Mouse (Mus musculus): ENCODE measurements around the gene Prim2. TPM values are rescaled to one million over a fixed set of nuclear protein-coding genes. Genes with fewer than 3 reads are reported as not detected.

Prim2 gene
- polyA plus RNA-seq, 1 experiment from 2014 or later = 46.8 TPM

DNA sequence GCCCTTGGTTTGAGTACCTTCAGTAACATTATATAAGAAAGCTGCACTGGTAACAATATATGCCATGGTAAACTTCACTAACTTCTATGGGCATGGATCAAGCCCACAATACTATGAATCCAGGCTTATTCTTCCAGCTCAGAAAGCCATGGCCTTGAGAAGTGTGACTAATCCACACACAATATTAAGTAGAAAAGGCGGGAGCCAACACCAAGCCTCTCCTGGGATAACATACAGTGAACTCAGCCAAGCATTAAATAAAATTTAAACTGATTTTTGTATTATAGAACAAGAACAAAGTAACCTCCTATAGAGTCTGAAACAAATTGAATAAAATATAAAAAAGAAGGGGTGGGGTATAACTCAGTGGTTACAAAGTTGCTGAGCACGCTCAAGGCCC is 74.6 kb downstream of the Prim2 start:
- H3K4me3 ChIP-seq (ENCODE audit: low read depth, low read length) = no peak overlapping the region
- no peak overlapping the region for H3K27ac ChIP-seq (ENCODE audit: low read depth)
- WGBS = 88% methylated on average over 2 of the region's 2 CpGs
- no peaks in the 10 kb centered on the region for H3K9me3 ChIP-seq (ENCODE audit: low read depth, low read length)
- TF ChIP-seq CTCF (IDR thresholded peaks at IDR 0.05; ENCODE audit: low read depth) = no peak
- H3K36me3 ChIP-seq (ENCODE audit: insufficient read depth) = no peaks in the 10 kb centered on the region
- ATAC-seq (ENCODE audit: insufficient read depth) (no peak), DNase-seq (no peak)
- H3K27me3 ChIP-seq (ENCODE audit: insufficient read depth, low read length) = no peaks in the 10 kb centered on the region
- no peak overlapping the region for H3K9ac ChIP-seq
- no peaks in the 10 kb centered on the region for H3K4me1 ChIP-seq (ENCODE audit: insufficient read depth)
- no peak overlapping the region for H3K4me2 ChIP-seq

DNA sequence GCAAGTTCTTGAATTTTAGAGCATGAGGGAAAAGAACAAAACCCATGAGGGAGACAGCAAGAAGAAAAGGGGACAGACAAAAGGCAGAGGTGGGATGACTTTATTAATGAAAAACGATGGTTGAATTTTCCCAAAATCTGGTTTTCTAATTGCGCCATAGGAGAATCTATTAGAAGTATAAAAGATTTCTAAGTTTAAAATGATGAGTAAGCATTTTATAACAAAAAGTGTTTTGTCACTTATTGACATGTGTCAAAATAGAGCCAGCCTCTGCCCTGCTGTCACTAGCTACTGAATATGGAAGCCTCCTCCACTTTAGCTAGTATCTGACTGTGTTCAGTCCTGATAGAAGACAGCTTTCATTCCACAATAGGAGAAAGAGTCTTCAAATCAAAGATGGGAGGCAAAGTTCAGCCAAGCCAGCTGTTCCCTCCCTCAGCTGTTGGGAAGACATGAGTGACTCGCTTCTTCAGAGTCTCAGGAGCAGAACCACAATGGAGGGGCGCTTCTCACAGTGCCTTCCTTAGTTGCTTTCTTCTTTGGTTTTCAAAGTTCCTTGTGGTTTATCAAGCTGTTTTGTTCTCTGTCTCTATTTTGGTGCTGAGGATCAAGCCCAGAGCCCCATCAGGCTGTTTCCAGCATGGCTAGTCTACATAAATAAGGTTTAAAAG is 75.7 kb downstream of the Prim2 start:
- H3K4me1 ChIP-seq (ENCODE audit: insufficient read depth) = no peaks in the 10 kb centered on the region
- no peak overlapping the region for H3K9ac ChIP-seq
- DNase-seq (no peak), ATAC-seq (ENCODE audit: insufficient read depth) (no peak)
- H3K27ac ChIP-seq (ENCODE audit: low read depth) = no peak overlapping the region
- no peaks in the 10 kb centered on the region for H3K36me3 ChIP-seq (ENCODE audit: insufficient read depth)
- TF ChIP-seq CTCF (IDR thresholded peaks at IDR 0.05; ENCODE audit: low read depth) = no peak
- no peak overlapping the region for H3K4me2 ChIP-seq
- H3K27me3 ChIP-seq (ENCODE audit: insufficient read depth, low read length) = no peaks in the 10 kb centered on the region
- H3K4me3 ChIP-seq (ENCODE audit: low read depth, low read length) = no peak overlapping the region
- H3K9me3 ChIP-seq (ENCODE audit: low read depth, low read length) = no peaks in the 10 kb centered on the region
- WGBS = 92% methylated on average over 4 of the region's 4 CpGs

DNA sequence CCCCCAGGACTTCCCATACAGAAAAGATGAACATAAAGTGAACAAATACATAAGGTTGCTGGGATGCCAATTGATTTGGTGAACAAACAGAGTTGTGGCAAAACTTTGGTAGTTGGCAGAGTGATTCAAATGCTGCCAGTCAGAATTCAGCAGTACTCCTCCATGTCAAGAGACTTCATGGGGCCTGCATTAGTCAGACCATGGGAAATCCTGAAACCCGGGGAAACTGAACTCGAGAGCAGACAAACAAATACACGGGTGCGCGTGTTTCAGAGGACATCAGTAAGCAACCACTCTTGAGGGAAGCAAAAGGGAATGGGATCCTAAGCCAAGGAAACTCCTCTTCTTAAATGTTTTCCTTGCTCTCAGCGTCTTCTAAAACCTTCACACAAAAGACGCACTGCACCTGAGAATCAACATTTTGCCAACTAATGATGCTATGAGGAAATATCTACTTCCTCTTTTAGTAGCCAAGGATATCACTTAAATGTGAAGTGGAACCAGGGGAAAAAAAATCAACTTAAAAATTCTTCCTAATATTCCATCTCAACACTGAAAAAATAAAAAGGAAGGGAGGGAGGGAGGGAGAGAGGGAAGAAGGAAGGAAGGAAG is 77.5 kb downstream of the Prim2 start:
- no peak for TF ChIP-seq CTCF (IDR thresholded peaks at IDR 0.05; ENCODE audit: low read depth)
- WGBS = 92% methylated on average over 7 of the region's 7 CpGs
- H3K27ac ChIP-seq (ENCODE audit: low read depth) = no peak overlapping the region
- H3K27me3 ChIP-seq (ENCODE audit: insufficient read depth, low read length) = no peaks in the 10 kb centered on the region
- H3K36me3 ChIP-seq (ENCODE audit: insufficient read depth) = no peaks in the 10 kb centered on the region
- no peaks in the 10 kb centered on the region for H3K9me3 ChIP-seq (ENCODE audit: low read depth, low read length)
- no peak overlapping the region for H3K4me2 ChIP-seq
- DNase-seq (no peak), ATAC-seq (ENCODE audit: insufficient read depth) (no peak)
- H3K4me3 ChIP-seq (ENCODE audit: low read depth, low read length) = no peak overlapping the region
- H3K9ac ChIP-seq = no peak overlapping the region
- H3K4me1 ChIP-seq (ENCODE audit: insufficient read depth) = no peaks in the 10 kb centered on the region

DNA sequence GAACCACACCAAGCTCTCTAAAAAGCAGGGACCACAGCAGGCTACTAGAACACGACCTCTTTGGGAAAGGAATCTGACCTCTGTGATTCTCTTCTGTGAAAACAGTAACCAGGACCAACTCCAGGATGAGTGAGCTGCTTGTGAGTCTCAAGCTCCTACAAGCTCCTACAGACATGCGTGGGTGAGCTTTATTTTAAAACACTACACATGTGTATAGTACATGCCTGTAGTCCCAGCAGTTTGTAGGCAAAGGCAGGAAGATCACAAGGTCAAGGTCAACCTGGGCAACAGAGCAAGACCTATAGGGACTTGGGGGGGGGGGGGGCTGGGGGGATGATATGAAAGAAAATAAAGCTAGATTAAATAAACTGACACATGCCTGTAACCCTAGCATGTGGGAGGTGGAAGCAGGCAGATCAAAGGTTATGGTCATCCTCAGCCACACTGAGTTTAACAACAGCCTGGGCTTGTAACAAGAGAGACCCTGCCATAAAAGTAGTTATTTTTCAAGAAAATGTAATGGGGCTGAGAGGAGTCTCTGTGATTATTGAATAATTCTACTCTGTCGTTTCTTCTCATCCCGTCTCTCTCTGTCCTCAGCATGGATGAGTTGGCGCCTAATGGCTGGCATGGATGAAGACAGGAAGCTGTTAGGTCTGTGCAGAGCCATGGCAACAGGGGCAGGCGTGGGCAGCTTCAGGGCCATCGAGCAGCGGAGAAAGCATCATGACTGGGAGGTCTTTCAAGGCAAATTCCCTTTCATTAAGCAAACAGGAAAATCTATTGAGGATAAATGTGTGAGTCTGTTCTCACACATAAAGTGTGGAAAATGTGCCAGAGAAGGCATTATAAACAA is 78.8 kb downstream of the Prim2 start:
- H3K27ac ChIP-seq (ENCODE audit: low read depth) = no peak overlapping the region
- WGBS = 79% methylated on average over 8 of the region's 8 CpGs

DNA sequence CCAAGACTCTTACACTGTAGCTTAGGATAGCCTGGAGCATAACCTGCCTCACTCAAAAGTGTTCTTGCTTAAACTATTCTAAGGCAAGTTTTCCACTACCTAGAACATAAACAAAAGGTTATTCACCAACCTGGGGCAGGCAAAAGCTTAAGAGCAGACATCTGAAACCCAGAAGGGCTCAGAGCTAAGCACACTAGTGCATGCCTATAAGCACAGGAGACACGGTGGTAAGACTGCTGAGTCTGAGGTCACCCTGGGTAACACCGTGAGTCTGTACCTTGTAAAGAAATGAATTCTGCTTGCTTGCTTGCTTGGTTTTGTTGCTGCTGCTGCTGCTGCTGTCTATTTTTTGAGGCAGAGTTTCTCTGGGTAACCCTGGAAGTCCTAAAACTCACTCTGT is 80.1 kb downstream of the Prim2 start:
- Histone ChIP-seq H3K4me2 (no peak overlapping the region), H3K9me3 (ENCODE audit: low read depth, low read length) (no peaks in the 10 kb centered on the region), H3K27me3 (ENCODE audit: insufficient read depth, low read length) (no peaks in the 10 kb centered on the region), H3K4me3 (ENCODE audit: low read depth, low read length) (no peak overlapping the region), H3K27ac (ENCODE audit: low read depth) (no peak overlapping the region), H3K36me3 (ENCODE audit: insufficient read depth) (no peaks in the 10 kb centered on the region), H3K9ac (no peak overlapping the region), H3K4me1 (ENCODE audit: insufficient read depth) (no peaks in the 10 kb centered on the region)
- WGBS = 74% methylated on average over 2 of the region's 2 CpGs
- no peak for TF ChIP-seq CTCF (IDR thresholded peaks at IDR 0.05; ENCODE audit: low read depth)
- ATAC-seq (ENCODE audit: insufficient read depth) = no peak
- no peak for DNase-seq

More for the DNA sequence above, 78.8 kb downstream of the Prim2 start:
- Histone ChIP-seq H3K36me3 (ENCODE audit: insufficient read depth) (no peaks in the 10 kb centered on the region), H3K9ac (no peak overlapping the region), H3K4me1 (ENCODE audit: insufficient read depth) (no peaks in the 10 kb centered on the region), H3K9me3 (ENCODE audit: low read depth, low read length) (no peaks in the 10 kb centered on the region), H3K4me3 (ENCODE audit: low read depth, low read length) (no peak overlapping the region), H3K4me2 (no peak overlapping the region), H3K27me3 (ENCODE audit: insufficient read depth, low read length) (no peaks in the 10 kb centered on the region)
- no peak for ATAC-seq (ENCODE audit: insufficient read depth)
- no peak for TF ChIP-seq CTCF (IDR thresholded peaks at IDR 0.05; ENCODE audit: low read depth)
- DNase-seq = no peak

DNA sequence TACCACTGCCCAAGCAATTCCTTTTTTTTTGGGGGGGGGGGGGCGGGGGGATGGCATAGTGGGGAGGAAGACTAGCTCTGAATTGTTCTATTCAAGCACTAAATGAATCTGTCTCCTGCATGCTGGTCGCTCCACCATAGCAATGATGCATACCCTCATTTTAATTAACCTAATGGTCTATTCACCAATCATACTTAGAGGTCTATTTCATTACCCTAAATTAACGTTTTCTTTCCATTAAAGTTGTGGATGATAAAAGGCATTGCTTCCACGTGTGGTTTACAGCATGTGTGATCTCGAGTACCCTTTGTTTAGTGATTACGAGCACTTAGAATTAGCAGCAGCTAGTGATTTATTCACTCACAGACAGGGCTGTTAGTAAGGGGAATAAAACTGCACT is 81.0 kb downstream of the Prim2 start:
- Histone ChIP-seq H3K36me3 (ENCODE audit: insufficient read depth) (no peaks in the 10 kb centered on the region), H3K4me3 (ENCODE audit: low read depth, low read length) (no peak overlapping the region), H3K4me2 (no peak overlapping the region), H3K27ac (ENCODE audit: low read depth) (no peak overlapping the region), H3K9ac (no peak overlapping the region), H3K9me3 (ENCODE audit: low read depth, low read length) (no peaks in the 10 kb centered on the region), H3K4me1 (ENCODE audit: insufficient read depth) (no peaks in the 10 kb centered on the region), H3K27me3 (ENCODE audit: insufficient read depth, low read length) (no peaks in the 10 kb centered on the region)
- ATAC-seq (ENCODE audit: insufficient read depth) (no peak), DNase-seq (no peak)
- WGBS = 60% methylated on average over 6 of the region's 6 CpGs
- TF ChIP-seq CTCF (IDR thresholded peaks at IDR 0.05; ENCODE audit: low read depth) = no peak

DNA sequence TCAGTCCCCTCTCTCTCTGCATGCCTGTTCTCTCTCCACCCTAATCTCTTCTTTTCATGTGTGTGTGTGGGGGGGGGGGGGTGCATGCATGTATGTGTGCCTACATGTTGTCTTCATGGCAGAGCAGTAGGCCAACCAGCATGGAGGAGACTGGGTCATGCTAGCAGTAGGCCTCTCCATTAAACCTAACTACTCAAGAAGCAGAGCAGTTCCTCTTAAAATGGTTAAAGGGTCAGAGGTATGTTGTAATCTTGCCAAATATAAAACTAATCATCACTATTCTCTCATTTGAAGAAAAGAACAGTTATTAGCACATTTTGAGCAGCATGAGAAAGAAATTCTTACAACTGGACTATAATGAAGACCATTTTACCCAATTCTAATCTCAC is 85.0 kb downstream of the Prim2 start:
- no peak overlapping the region for H3K4me2 ChIP-seq
- H3K4me3 ChIP-seq (ENCODE audit: low read depth, low read length) = no peak overlapping the region
- DNase-seq (no peak), ATAC-seq (ENCODE audit: insufficient read depth) (no peak)
- no peak overlapping the region for H3K27ac ChIP-seq (ENCODE audit: low read depth)
- TF ChIP-seq CTCF (IDR thresholded peaks at IDR 0.05; ENCODE audit: low read depth) = no peak
- no peaks in the 10 kb centered on the region for H3K4me1 ChIP-seq (ENCODE audit: insufficient read depth)
- H3K9me3 ChIP-seq (ENCODE audit: low read depth, low read length) = no peaks in the 10 kb centered on the region
- H3K27me3 ChIP-seq (ENCODE audit: insufficient read depth, low read length) = no peaks in the 10 kb centered on the region
- H3K9ac ChIP-seq = no peak overlapping the region
- no peaks in the 10 kb centered on the region for H3K36me3 ChIP-seq (ENCODE audit: insufficient read depth)

Data from lung, embryonic 14.5 days (tissue).